Mouse (Mus musculus): Measurements from ENCODE around the gene Gpr26. TPM values are rescaled to one million over a fixed set of nuclear protein-coding genes. Genes with fewer than 3 reads are reported as not detected.

Gpr26 gene
- not detected in 2 replicates for polyA plus RNA-seq (2012)

DNA sequence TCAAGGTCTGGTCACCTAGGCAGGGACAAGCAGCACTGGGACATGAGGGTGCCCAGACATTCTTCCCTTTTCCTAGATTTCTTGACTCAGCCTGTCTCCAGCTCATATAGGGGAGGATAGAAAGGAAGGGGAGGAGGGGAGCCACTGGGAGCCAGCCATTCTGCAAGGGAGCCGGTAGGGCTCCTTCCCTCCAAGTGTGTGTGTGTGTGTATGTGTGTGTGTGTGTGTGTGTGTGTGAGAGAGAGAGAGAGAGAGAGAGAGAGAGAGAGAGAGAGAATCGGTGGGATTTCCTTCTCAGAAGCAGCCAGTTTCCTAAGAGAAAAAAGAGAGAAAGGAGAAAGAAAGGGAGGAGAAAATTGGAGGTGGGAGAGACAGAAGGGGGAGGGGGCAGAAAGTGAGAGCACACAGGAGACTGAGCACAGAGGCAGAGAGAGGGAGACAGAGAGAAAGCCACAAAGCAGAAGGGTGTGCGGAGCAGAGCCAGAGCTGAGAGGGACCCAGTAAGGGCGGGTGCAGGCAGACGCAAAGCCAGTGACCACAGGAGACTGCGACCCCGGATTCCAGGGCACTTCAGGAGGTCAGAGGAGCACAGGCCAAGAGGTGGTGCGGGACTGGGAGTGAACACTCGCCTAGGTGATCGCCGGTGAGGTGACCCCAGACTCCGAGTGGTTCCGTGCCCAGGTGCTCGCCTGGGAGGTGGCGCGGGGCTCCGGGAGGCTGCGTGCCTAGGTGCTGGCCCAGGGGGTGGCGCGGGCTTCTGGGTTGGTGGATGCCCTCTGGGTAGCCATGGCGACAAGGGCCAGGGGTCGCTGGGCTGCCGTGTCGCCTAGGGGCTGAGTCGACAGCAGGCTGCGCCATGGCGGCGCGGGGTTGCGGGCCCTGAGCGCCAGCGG, at the start of gene Gpr26:
Gene Gpr26, plus strand, starts transcription at position 438 of the 893 bp plus-strand sequence.
- Histone ChIP-seq H3K27me3 (ENCODE audit: control insufficient read depth) (peaks cover 28% of the 10 kb centered on the region), H3K4me1 (ENCODE audit: control insufficient read depth) (no peaks in the 10 kb centered on the region), H3K9me3 (ENCODE audit: control insufficient read depth, low read length) (no peaks in the 10 kb centered on the region), H3K36me3 (ENCODE audit: control insufficient read depth) (no peaks in the 10 kb centered on the region), H3K4me3 (replicated peaks) (no peak within 1 kb of the TSS)
- TF ChIP-seq TAL1 (IDR thresholded peaks at IDR 0.05; ENCODE audit: low read length) (no peak), GATA1 (IDR thresholded peaks at IDR 0.05; ENCODE audit: low read length) (no peak)

DNA sequence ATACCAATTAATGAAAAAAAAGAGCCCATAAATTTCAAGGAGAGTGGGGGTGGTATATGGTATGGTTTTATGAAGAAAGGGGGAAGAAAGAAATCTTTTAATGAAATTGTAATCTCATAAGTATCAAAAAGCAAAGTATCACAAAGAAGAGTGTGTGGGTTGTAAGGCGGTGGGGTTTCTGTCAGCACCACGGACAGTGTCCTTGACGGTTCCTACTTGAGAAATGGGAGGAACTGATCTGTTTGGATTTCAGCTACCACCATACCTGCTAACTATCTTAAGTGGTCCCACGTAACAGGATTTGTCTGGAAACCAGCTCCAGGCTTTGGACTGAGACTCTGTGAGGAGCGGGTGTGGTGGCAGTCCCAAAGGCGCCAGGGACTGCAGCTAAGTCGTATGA, 48.9 kb upstream of the Gpr26 start:
- Histone ChIP-seq H3K27me3 (ENCODE audit: control insufficient read depth) (no peaks in the 10 kb centered on the region), H3K9me3 (ENCODE audit: control insufficient read depth, low read length) (no peaks in the 10 kb centered on the region; the same call in 1 of the 2 replicates), H3K36me3 (ENCODE audit: control insufficient read depth) (no peaks in the 10 kb centered on the region), H3K4me3 (replicated peaks) (no peak overlapping the region), H3K4me1 (ENCODE audit: control insufficient read depth) (no peaks in the 10 kb centered on the region)
- TF ChIP-seq GATA1 (IDR thresholded peaks at IDR 0.05; ENCODE audit: low read length) (no peak), TAL1 (IDR thresholded peaks at IDR 0.05; ENCODE audit: low read length) (no peak)

DNA sequence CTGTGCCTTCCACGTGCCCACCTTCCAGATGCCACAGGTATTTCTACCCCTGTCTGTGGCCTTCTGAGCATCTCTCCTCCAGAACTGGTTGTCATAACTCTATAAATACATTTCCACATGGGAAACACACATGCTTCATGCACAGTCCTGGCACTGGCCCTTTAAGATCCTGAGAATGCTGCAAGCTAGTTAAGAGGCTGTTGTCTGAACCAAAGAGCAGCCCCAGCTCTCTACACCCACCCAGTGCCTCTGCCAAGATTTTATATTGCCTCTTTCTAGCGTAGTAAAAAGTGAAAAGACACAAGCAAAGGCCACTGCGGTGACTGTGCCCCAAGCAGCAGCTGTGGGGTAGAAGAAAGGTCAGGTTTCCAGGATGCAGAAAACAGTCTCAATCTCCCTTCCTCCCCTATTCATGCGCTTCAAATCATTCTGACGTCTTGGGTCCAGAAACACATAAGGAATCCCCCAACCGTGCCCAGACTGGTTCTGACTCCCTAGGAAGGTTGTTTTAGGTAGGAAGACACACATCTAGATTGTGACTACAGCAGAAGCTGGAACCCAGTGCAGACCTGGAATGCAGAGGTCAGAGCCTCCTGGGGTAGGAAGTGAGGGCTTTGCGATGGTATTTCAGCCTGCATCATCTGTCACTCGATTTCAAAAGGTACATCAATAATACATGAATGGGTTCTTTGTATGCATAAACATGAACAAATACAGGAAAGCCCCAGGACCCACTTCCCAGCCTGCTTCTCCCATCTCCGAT, 38.8 kb upstream of the Gpr26 start:
- Histone ChIP-seq H3K4me3 (replicated peaks) (no peak overlapping the region), H3K27me3 (ENCODE audit: control insufficient read depth) (no peaks in the 10 kb centered on the region), H3K9me3 (ENCODE audit: control insufficient read depth, low read length) (no peaks in the 10 kb centered on the region), H3K4me1 (ENCODE audit: control insufficient read depth) (no peaks in the 10 kb centered on the region), H3K36me3 (ENCODE audit: control insufficient read depth) (no peaks in the 10 kb centered on the region)
- TF ChIP-seq GATA1 (IDR thresholded peaks at IDR 0.05; ENCODE audit: low read length) (no peak), TAL1 (IDR thresholded peaks at IDR 0.05; ENCODE audit: low read length) (no peak)

DNA sequence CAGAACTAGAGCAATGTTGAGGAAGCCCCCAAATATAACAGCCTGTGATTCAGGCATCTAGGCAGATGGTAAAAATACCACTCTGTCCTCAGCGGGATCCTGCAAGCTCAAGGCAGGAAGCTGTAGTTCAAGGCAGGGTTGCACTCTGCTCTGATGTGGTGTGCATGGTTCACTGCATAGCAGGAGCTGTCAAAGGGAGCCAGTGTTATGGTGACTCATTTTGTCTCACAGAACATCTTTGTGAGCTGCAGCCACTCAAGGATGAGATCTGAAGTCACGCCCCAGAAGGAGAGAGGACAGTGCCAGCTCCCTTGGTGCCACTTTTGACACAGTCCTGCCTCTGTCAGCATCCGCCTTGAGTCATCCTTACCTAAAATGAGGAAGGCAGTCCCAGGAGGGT, 28.6 kb upstream of the Gpr26 start:
- Histone ChIP-seq H3K27me3 (ENCODE audit: control insufficient read depth) (no peaks in the 10 kb centered on the region), H3K4me3 (replicated peaks) (no peak overlapping the region), H3K4me1 (ENCODE audit: control insufficient read depth) (no peaks in the 10 kb centered on the region), H3K9me3 (ENCODE audit: control insufficient read depth, low read length) (peaks cover 6% of the 10 kb centered on the region), H3K36me3 (ENCODE audit: control insufficient read depth) (no peaks in the 10 kb centered on the region)
- TF ChIP-seq TAL1 (IDR thresholded peaks at IDR 0.05; ENCODE audit: low read length) (no peak), GATA1 (IDR thresholded peaks at IDR 0.05; ENCODE audit: low read length) (no peak)

DNA sequence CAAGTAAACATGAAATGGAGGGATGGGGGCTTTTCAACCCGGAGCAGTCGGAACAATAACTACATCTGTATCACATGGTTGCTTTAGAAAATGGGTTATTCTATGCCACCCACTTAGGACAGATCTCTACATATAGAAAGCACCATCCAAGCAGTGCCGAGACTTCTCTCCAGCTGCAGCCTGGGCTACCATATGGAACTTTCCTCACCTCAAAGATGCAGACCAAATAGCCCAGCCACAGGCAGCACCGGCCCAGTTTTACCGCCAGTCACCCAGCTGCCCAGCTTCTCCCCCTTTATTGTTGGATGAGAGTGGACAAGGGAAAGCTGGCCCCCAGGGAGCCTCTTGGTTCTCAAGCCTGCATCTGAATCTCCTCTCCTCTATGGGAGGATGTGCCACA, 15.1 kb upstream of the Gpr26 start:
- H3K9me3 ChIP-seq (ENCODE audit: control insufficient read depth, low read length) = no peaks in the 10 kb centered on the region

DNA sequence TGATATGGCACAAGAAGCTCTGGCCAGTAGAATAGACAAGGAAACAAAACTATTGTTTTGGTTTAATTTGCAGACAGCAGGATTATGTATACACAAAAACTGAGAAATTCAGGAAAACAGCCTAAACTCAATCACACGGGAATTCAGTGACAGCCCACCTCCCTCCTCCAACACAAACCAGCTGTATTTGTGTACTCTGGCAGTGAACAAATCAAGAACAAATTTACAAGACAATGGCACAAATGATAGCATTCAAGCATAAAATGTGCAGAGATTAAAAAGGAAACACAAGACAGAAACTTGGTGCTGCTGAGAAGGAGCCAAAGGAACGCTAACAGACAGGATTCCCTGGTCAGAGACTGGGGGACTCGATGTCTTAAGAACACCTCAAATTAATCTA, 12.9 kb upstream of the Gpr26 start:
- Histone ChIP-seq H3K4me1 (ENCODE audit: control insufficient read depth) (no peaks in the 10 kb centered on the region), H3K4me3 (replicated peaks) (no peak overlapping the region), H3K27me3 (ENCODE audit: control insufficient read depth) (no peaks in the 10 kb centered on the region), H3K36me3 (ENCODE audit: control insufficient read depth) (no peaks in the 10 kb centered on the region), H3K9me3 (ENCODE audit: control insufficient read depth, low read length) (no peaks in the 10 kb centered on the region)
- TF ChIP-seq TAL1 (IDR thresholded peaks at IDR 0.05; ENCODE audit: low read length) (no peak), GATA1 (IDR thresholded peaks at IDR 0.05; ENCODE audit: low read length) (no peak)

More for the DNA sequence above, 15.1 kb upstream of the Gpr26 start:
- TF ChIP-seq GATA1 (IDR thresholded peaks at IDR 0.05; ENCODE audit: low read length) (no peak), TAL1 (IDR thresholded peaks at IDR 0.05; ENCODE audit: low read length) (no peak)
- Histone ChIP-seq H3K4me1 (ENCODE audit: control insufficient read depth) (no peaks in the 10 kb centered on the region), H3K36me3 (ENCODE audit: control insufficient read depth) (no peaks in the 10 kb centered on the region), H3K4me3 (replicated peaks) (no peak overlapping the region), H3K27me3 (ENCODE audit: control insufficient read depth) (no peaks in the 10 kb centered on the region)

DNA sequence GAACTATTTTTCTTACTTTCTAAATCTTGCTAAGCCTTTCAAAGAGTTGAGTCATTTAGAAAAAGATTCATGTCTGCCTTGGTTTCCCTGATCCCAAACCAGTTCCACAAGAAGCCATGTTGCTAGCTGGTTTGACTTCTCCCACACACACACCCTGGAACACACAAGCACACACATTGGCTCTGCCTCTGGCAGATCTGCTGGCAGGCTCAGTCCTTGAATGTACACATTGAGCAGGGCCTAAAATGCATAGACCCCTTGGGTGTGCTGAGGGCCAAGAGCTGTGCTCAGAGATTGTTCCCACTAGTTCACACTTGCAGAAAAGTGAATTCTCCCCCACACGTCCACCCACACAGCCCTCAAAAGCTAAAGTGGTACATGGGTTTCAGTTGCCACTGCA, 7.6 kb upstream of the Gpr26 start:
- Histone ChIP-seq H3K36me3 (ENCODE audit: control insufficient read depth) (no peaks in the 10 kb centered on the region), H3K4me1 (ENCODE audit: control insufficient read depth) (no peaks in the 10 kb centered on the region), H3K9me3 (ENCODE audit: control insufficient read depth, low read length) (no peaks in the 10 kb centered on the region), H3K4me3 (replicated peaks) (no peak overlapping the region), H3K27me3 (ENCODE audit: control insufficient read depth) (no peaks in the 10 kb centered on the region)
- TF ChIP-seq TAL1 (IDR thresholded peaks at IDR 0.05; ENCODE audit: low read length) = no peak

DNA sequence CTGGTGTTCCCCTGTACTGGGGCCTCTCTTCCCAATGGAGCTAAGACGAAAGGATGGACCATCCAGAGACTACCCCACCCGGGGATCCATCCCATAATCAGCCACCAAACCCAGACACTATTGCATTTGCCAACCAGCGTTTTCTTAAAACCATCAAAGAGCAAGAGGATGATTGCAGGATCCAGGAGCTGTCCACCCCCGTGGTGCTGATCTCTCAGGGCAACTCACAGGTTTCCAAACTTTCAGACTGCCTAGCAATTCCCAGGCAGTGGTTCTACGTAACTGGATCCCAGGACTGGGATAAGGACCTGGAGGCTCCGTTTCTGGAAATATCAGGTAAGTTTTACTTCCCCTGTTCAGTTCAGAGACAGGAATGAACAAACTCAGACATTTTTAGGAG, 5.7 kb upstream of the Gpr26 start:
- H3K4me3 ChIP-seq (replicated peaks) = no peak overlapping the region
- H3K9me3 ChIP-seq (ENCODE audit: control insufficient read depth, low read length) = no peaks in the 10 kb centered on the region
- peaks cover 4% of the 10 kb centered on the region; the same call in 1 of the 2 replicates for H3K27me3 ChIP-seq (ENCODE audit: control insufficient read depth)
- no peaks in the 10 kb centered on the region for H3K36me3 ChIP-seq (ENCODE audit: control insufficient read depth)
- TF ChIP-seq TAL1 (IDR thresholded peaks at IDR 0.05; ENCODE audit: low read length) (no peak), GATA1 (IDR thresholded peaks at IDR 0.05; ENCODE audit: low read length) (no peak)
- no peaks in the 10 kb centered on the region for H3K4me1 ChIP-seq (ENCODE audit: control insufficient read depth)

DNA sequence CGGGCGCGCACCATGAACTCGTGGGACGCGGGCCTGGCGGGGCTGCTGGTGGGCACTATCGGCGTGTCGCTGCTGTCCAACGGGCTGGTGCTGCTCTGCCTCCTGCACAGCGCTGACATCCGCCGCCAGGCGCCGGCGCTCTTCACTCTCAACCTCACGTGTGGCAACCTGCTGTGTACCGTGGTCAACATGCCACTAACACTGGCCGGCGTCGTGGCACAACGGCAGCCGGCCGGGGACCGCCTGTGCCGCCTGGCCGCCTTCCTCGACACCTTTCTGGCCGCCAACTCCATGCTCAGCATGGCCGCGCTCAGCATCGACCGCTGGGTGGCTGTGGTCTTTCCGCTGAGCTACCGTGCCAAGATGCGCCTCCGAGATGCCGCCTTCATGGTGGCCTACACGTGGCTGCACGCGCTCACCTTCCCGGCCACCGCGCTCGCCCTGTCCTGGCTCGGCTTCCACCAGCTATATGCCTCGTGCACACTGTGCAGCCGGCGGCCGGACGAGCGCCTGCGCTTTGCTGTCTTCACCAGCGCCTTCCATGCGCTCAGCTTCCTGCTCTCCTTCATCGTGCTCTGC, 745 bp downstream of the Gpr26 start:
- peaks cover 28% of the 10 kb centered on the region for H3K27me3 ChIP-seq (ENCODE audit: control insufficient read depth)
- H3K36me3 ChIP-seq (ENCODE audit: control insufficient read depth) = no peaks in the 10 kb centered on the region
- H3K4me3 ChIP-seq (replicated peaks) = no peak overlapping the region
- no peaks in the 10 kb centered on the region for H3K9me3 ChIP-seq (ENCODE audit: control insufficient read depth, low read length)
- no peaks in the 10 kb centered on the region for H3K4me1 ChIP-seq (ENCODE audit: control insufficient read depth)
- TF ChIP-seq GATA1 (IDR thresholded peaks at IDR 0.05; ENCODE audit: low read length) (no peak), TAL1 (IDR thresholded peaks at IDR 0.05; ENCODE audit: low read length) (no peak)
